Mouse (Mus musculus): ENCODE data around the gene Hbs1l. TPM values are rescaled to one million over a fixed set of nuclear protein-coding genes. Genes with fewer than 3 reads are reported as not detected.

The Hbs1l gene
- total and polyA plus RNA-seq, 3 experiments: 13.5 to 79.7 (median 72.9) TPM

GRCm38 (mm10) chr10:21349946-21350345 is 54.2 kb downstream of the Hbs1l start:
- Histone ChIP-seq H3K36me3 (ENCODE audit: control insufficient read depth, insufficient read depth, low read length) (no peaks in the 10 kb centered on the region), H3K4me1 (ENCODE audit: control insufficient read depth, insufficient read depth, low read length) (no peaks in the 10 kb centered on the region), H3K4me3 (no peak overlapping the region), H3K79me2 (replicated peaks; ENCODE audit: control insufficient read depth, insufficient read depth, low read length) (no peaks in the 10 kb centered on the region), H3K27me3 (ENCODE audit: control insufficient read depth, insufficient read depth, low read length) (no peaks in the 10 kb centered on the region), H3K9ac (ENCODE audit: low read depth, low read length) (no peak overlapping the region), H3K27ac (no peak overlapping the region)
- intact Hi-C loops (cut with DNase I): no loop called here
- TF ChIP-seq CTCF (IDR thresholded peaks at IDR 0.05): no peak
- TF ChIP-seq EP300 (IDR thresholded peaks at IDR 0.05; ENCODE audit: insufficient read depth, low read depth, low read length): no peak
- no peak for TF ChIP-seq POLR2A (IDR thresholded peaks at IDR 0.05; ENCODE audit: insufficient read depth, low read depth, low read length)
- 95% methylated on average over 2 of the region's 2 CpGs for WGBS
- DNase-seq: no peak

- no peak overlapping the region for H3K4me3 ChIP-seq
- WGBS: 85% methylated on average over 11 of the region's 11 CpGs
- DNase-seq: no peak
- H3K36me3 ChIP-seq (ENCODE audit: control insufficient read depth, insufficient read depth, low read length): no peaks in the 10 kb centered on the region
- H3K9ac ChIP-seq (ENCODE audit: low read depth, low read length): no peak overlapping the region
- no peak overlapping the region for H3K27ac ChIP-seq
- H3K4me1 ChIP-seq (ENCODE audit: control insufficient read depth, insufficient read depth, low read length): no peaks in the 10 kb centered on the region
- TF ChIP-seq EP300 (IDR thresholded peaks at IDR 0.05; ENCODE audit: insufficient read depth, low read depth, low read length): no peak
- no peak for TF ChIP-seq POLR2A (IDR thresholded peaks at IDR 0.05; ENCODE audit: insufficient read depth, low read depth, low read length)
- no peak for TF ChIP-seq CTCF (IDR thresholded peaks at IDR 0.05)
- intact Hi-C loops (cut with DNase I): no loop called here
- H3K79me2 ChIP-seq (replicated peaks; ENCODE audit: control insufficient read depth, insufficient read depth, low read length): no peaks in the 10 kb centered on the region
- no peaks in the 10 kb centered on the region for H3K27me3 ChIP-seq (ENCODE audit: control insufficient read depth, insufficient read depth, low read length)
Observed at GRCm38 (mm10) chr10:21350531-21351515, 55.0 kb downstream of the Hbs1l start.

DNA sequence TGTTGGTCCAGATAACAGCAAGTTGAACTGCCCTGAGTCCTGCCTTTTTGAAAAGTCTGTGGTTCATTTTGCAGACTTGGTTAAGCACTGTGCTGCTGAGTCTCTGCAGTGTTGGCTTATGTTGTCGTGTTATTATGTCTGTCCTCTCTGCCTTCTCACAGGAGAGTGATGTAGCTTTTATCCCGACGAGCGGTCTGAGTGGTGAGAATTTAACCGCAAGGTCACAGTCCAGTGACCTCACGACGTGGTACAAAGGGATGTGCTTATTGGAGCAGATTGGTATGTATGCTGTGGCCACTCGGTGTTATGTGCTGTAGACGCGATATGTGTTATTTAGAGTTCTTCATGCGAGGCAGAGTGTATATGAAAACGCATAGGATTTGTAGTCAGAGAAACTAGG is 56.0 kb downstream of the Hbs1l start:
- H3K27ac ChIP-seq: no peak overlapping the region
- H3K4me1 ChIP-seq (ENCODE audit: control insufficient read depth, insufficient read depth, low read length): no peaks in the 10 kb centered on the region
- no peak overlapping the region for H3K9ac ChIP-seq (ENCODE audit: low read depth, low read length)
- 90% methylated on average over 12 of the region's 12 CpGs for WGBS
- no peaks in the 10 kb centered on the region for H3K79me2 ChIP-seq (replicated peaks; ENCODE audit: control insufficient read depth, insufficient read depth, low read length)
- intact Hi-C loops (cut with DNase I): no loop called here
- TF ChIP-seq CTCF (IDR thresholded peaks at IDR 0.05): no peak
- no peak for TF ChIP-seq POLR2A (IDR thresholded peaks at IDR 0.05; ENCODE audit: insufficient read depth, low read depth, low read length)
- TF ChIP-seq EP300 (IDR thresholded peaks at IDR 0.05; ENCODE audit: insufficient read depth, low read depth, low read length): no peak
- no peaks in the 10 kb centered on the region for H3K36me3 ChIP-seq (ENCODE audit: control insufficient read depth, insufficient read depth, low read length)
- H3K4me3 ChIP-seq: no peak overlapping the region
- H3K27me3 ChIP-seq (ENCODE audit: control insufficient read depth, insufficient read depth, low read length): no peaks in the 10 kb centered on the region
- no peak for DNase-seq

DNA sequence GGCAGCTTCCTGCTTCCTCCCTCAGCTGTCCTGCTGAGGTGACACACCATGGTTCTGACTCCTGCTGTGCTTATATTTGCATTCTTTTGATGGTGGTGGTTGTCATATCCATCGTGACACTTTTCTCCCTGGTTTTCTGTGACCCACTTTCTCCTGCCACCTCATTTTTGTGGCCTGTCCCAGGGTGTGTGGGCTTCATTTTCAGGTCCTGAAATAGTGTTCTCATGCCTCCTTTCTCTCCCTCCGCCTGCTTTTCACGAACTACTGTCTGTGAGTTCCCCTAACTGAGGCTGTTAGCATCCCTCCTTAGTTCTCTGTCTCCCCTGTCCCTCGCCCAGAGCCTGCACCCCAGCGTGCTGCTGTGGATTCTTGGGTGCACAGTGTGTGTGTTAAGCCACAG is 58.1 kb downstream of the Hbs1l start:
- Histone ChIP-seq H3K27ac (no peak overlapping the region), H3K4me1 (ENCODE audit: control insufficient read depth, insufficient read depth, low read length) (no peaks in the 10 kb centered on the region), H3K27me3 (ENCODE audit: control insufficient read depth, insufficient read depth, low read length) (no peaks in the 10 kb centered on the region), H3K79me2 (replicated peaks; ENCODE audit: control insufficient read depth, insufficient read depth, low read length) (no peaks in the 10 kb centered on the region), H3K36me3 (ENCODE audit: control insufficient read depth, insufficient read depth, low read length) (no peaks in the 10 kb centered on the region), H3K4me3 (no peak overlapping the region), H3K9ac (ENCODE audit: low read depth, low read length) (no peak overlapping the region)
- WGBS: 67% methylated on average over 5 of the region's 5 CpGs
- TF ChIP-seq POLR2A (IDR thresholded peaks at IDR 0.05; ENCODE audit: insufficient read depth, low read depth, low read length) (no peak), CTCF (IDR thresholded peaks at IDR 0.05) (no peak)
- DNase-seq: no peak
- intact Hi-C loops (cut with DNase I): no loop called here

- Histone ChIP-seq H3K36me3 (ENCODE audit: control insufficient read depth, insufficient read depth, low read length) (no peaks in the 10 kb centered on the region), H3K27me3 (ENCODE audit: control insufficient read depth, insufficient read depth, low read length) (no peaks in the 10 kb centered on the region), H3K4me1 (ENCODE audit: control insufficient read depth, insufficient read depth, low read length) (no peaks in the 10 kb centered on the region), H3K4me3 (no peak overlapping the region), H3K27ac (no peak overlapping the region), H3K79me2 (replicated peaks; ENCODE audit: control insufficient read depth, insufficient read depth, low read length) (no peaks in the 10 kb centered on the region), H3K9ac (ENCODE audit: low read depth, low read length) (no peak overlapping the region)
- 95% methylated on average over 7 of the region's 7 CpGs for WGBS
- DNase-seq: no peak
- TF ChIP-seq EP300 (IDR thresholded peaks at IDR 0.05; ENCODE audit: insufficient read depth, low read depth, low read length) (no peak), POLR2A (IDR thresholded peaks at IDR 0.05; ENCODE audit: insufficient read depth, low read depth, low read length) (no peak), CTCF (IDR thresholded peaks at IDR 0.05) (no peak)
- intact Hi-C loops (cut with DNase I): no loop called here
Observed at GRCm38 (mm10) chr10:21354506-21354905, 58.7 kb downstream of the Hbs1l start.

GRCm38 (mm10) chr10:21357986-21358385 is 62.2 kb downstream of the Hbs1l start:
- Histone ChIP-seq H3K27ac (no peak overlapping the region), H3K9ac (ENCODE audit: low read depth, low read length) (no peak overlapping the region), H3K36me3 (ENCODE audit: control insufficient read depth, insufficient read depth, low read length) (no peaks in the 10 kb centered on the region), H3K27me3 (ENCODE audit: control insufficient read depth, insufficient read depth, low read length) (no peaks in the 10 kb centered on the region), H3K4me3 (no peak overlapping the region), H3K79me2 (replicated peaks; ENCODE audit: control insufficient read depth, insufficient read depth, low read length) (no peaks in the 10 kb centered on the region), H3K4me1 (ENCODE audit: control insufficient read depth, insufficient read depth, low read length) (no peaks in the 10 kb centered on the region)
- WGBS: 96% methylated on average over 8 of the region's 8 CpGs
- intact Hi-C loops (cut with DNase I): no loop called here
- no peak for DNase-seq
- TF ChIP-seq CTCF (IDR thresholded peaks at IDR 0.05) (no peak), POLR2A (IDR thresholded peaks at IDR 0.05; ENCODE audit: insufficient read depth, low read depth, low read length) (no peak), EP300 (IDR thresholded peaks at IDR 0.05; ENCODE audit: insufficient read depth, low read depth, low read length) (no peak)

All from heart, adult 2 months (tissue).